24 mouse cellular contexts compared by ENCODE assay signal in genomic region chr1:187842702-187843101, GRCm38 (mm10).
DNase-seq lines count a peak whose midpoint lies in the region; ATAC-seq and TF ChIP-seq lines count a peak whose summit lies in the region.
"Had no signal": no experiment of that assay in that cellular context is flagged by ENCODE, and none has a peak within 500 bp of the region (broad histone marks: within the 10 kb centered on the region; RNA-seq: fewer than 3 reads in every experiment).

No protein-coding gene starts in this region.

- peak; percentile 54 for TF ChIP-seq CTCF in intestine, postnatal 0 days (IDR thresholded peaks at IDR 0.05; ENCODE audit: low read depth)
- TF ChIP-seq CTCF in testis, adult 2 months (IDR thresholded peaks at IDR 0.05; ENCODE audit: control insufficient read depth, insufficient read depth, insufficient replicate concordance, low read depth, low read length) = 0 out of 2 replicates have a peak, but pooled peaks have one; percentile 12

- no peak overlapping the region for H3K4me3 ChIP-seq in heart, embryonic 10.5 days
- no peak overlapping the region for H3K4me3 ChIP-seq in intestine, postnatal 0 days (ENCODE audit: low read depth, low read length)
- H3K4me3 ChIP-seq in intestine, embryonic 16.5 days (ENCODE audit: low read length) = no peak overlapping the region
- peak overlapping the region; percentile 43 for H3K4me3 ChIP-seq in testis, adult 2 months (ENCODE audit: control insufficient read depth, low read depth, low read length)
- H3K4me3 ChIP-seq: forebrain, embryonic 13.5 days; limb, embryonic 10.5 days; limb, embryonic 15.5 days; midbrain, embryonic 13.5 days had no signal

- no peak overlapping the region for H3K9ac ChIP-seq in intestine, postnatal 0 days (ENCODE audit: low read depth, low read length)
- no peak overlapping the region for H3K9ac ChIP-seq in intestine, embryonic 16.5 days (ENCODE audit: low read depth, low read length)
- H3K9ac ChIP-seq: forebrain, embryonic 13.5 days; limb, embryonic 15.5 days; midbrain, embryonic 13.5 days had no signal

- WGBS in heart, embryonic 10.5 days = 54% methylated on average over 5 of the region's 5 CpGs
- WGBS in intestine, postnatal 0 days = 87% methylated on average over 5 of the region's 5 CpGs
- WGBS in intestine, embryonic 16.5 days = 87% methylated on average over 5 of the region's 5 CpGs

- no peaks in the 10 kb centered on the region for H3K27me3 ChIP-seq in heart, embryonic 10.5 days (ENCODE audit: insufficient read depth, poor library complexity, severe bottlenecking)
- H3K27me3 ChIP-seq in intestine, postnatal 0 days (replicated peaks; ENCODE audit: control insufficient read depth, insufficient read depth, low read length) = no peaks in the 10 kb centered on the region
- no peaks in the 10 kb centered on the region for H3K27me3 ChIP-seq in intestine, embryonic 16.5 days (replicated peaks; ENCODE audit: control insufficient read depth, insufficient read depth, low read length)
- no peaks in the 10 kb centered on the region for H3K27me3 ChIP-seq in testis, adult 2 months (ENCODE audit: control insufficient read depth, insufficient read depth, low read length)
- H3K27me3 ChIP-seq: forebrain, embryonic 13.5 days; limb, embryonic 15.5 days; midbrain, embryonic 13.5 days; Patski had no signal

- TF ChIP-seq POLR2A in testis, adult 2 months (IDR thresholded peaks at IDR 0.05; ENCODE audit: control insufficient read depth, low read depth, low read length) = no peak

- H3K27ac ChIP-seq in heart, embryonic 10.5 days = peak overlapping the region; percentile 65
- no peak overlapping the region for H3K27ac ChIP-seq in intestine, postnatal 0 days (ENCODE audit: low read depth, low read length)
- H3K27ac ChIP-seq in intestine, embryonic 16.5 days (ENCODE audit: low read length) = no peak overlapping the region
- H3K27ac ChIP-seq in testis, adult 2 months (ENCODE audit: control insufficient read depth, insufficient read depth, low read depth, low read length) = no peak overlapping the region
- H3K27ac ChIP-seq: forebrain, embryonic 13.5 days; limb, embryonic 10.5 days; limb, embryonic 15.5 days; macrophage; midbrain, embryonic 13.5 days had no signal

- no peak for ATAC-seq in intestine, postnatal 0 days
- no peak for ATAC-seq in intestine, embryonic 16.5 days
- ATAC-seq: forebrain, embryonic 13.5 days; hindbrain, embryonic 16.5 days; midbrain, embryonic 13.5 days; Patski had no signal

- peaks cover 28% of the 10 kb centered on the region for H3K4me1 ChIP-seq in heart, embryonic 10.5 days
- H3K4me1 ChIP-seq in intestine, postnatal 0 days (replicated peaks; ENCODE audit: control insufficient read depth, insufficient read depth, low read length) = no peaks in the 10 kb centered on the region
- no peaks in the 10 kb centered on the region for H3K4me1 ChIP-seq in intestine, embryonic 16.5 days (ENCODE audit: control insufficient read depth, insufficient read depth, low read length)
- H3K4me1 ChIP-seq in testis, adult 2 months (ENCODE audit: control insufficient read depth, insufficient read depth, low read length) = peaks cover 2% of the 10 kb centered on the region; the same call in 1 of the 2 replicates
- H3K4me1 ChIP-seq: forebrain, embryonic 13.5 days; limb, embryonic 10.5 days; limb, embryonic 15.5 days had no signal

- H3K36me3 ChIP-seq in heart, embryonic 10.5 days = no peaks in the 10 kb centered on the region
- H3K36me3 ChIP-seq in intestine, postnatal 0 days (ENCODE audit: control insufficient read depth, insufficient read depth) = no peaks in the 10 kb centered on the region
- no peaks in the 10 kb centered on the region for H3K36me3 ChIP-seq in intestine, embryonic 16.5 days (ENCODE audit: control insufficient read depth, insufficient read depth, low read length)
- no peaks in the 10 kb centered on the region for H3K36me3 ChIP-seq in testis, adult 2 months (ENCODE audit: control insufficient read depth, insufficient read depth, low read length)
- H3K36me3 ChIP-seq: limb, embryonic 10.5 days; limb, embryonic 15.5 days; midbrain, embryonic 13.5 days had no signal

- H3K9me3 ChIP-seq in heart, embryonic 10.5 days = no peaks in the 10 kb centered on the region
- no peaks in the 10 kb centered on the region for H3K9me3 ChIP-seq in intestine, postnatal 0 days (ENCODE audit: control insufficient read depth)
- H3K9me3 ChIP-seq in intestine, embryonic 16.5 days (ENCODE audit: control insufficient read depth, low read length) = no peaks in the 10 kb centered on the region
- H3K9me3 ChIP-seq: forebrain, embryonic 13.5 days; limb, embryonic 10.5 days; limb, embryonic 15.5 days; midbrain, embryonic 13.5 days had no signal

- no peak overlapping the region for H3K4me2 ChIP-seq in intestine, postnatal 0 days (replicated peaks; ENCODE audit: low read depth)
- no peak overlapping the region for H3K4me2 ChIP-seq in intestine, embryonic 16.5 days (ENCODE audit: low read depth, low read length)
- H3K4me2 ChIP-seq: forebrain, embryonic 13.5 days; limb, embryonic 15.5 days; midbrain, embryonic 13.5 days had no signal

- DNase-seq in heart, embryonic 10.5 days (ENCODE audit: low spot score) = peak; percentile 80
- DNase-seq in heart, postnatal 4 days = no peak
- DNase-seq in testis, postnatal 14 days (ENCODE audit: low spot score) = no peak
- no peak for DNase-seq in c-Kit-positive CD71-positive TER-119-positive erythroid progenitor cells, embryonic 14.5 days (ENCODE audit: low spot score)
- DNase-seq: adrenal gland, postnatal 10 days; cerebellum, adult 11 months; cerebellum, adult 9-10 months; cerebellum, postnatal 36 days; gastrocnemius, postnatal 10 days; kidney, adult 9 months; kidney, postnatal 14 days; layer of hippocampus, adult 9-11 months; lung, postnatal 10 days; thymus, postnatal 14 days had no signal
